Mouse (Mus musculus): ENCODE results near the gene Txnrd1.

Gene Txnrd1

GRCm38 (mm10) chr10:82833926-82834325 lies at the start of gene Txnrd1:
TSS of gene Txnrd1 (plus strand) at chr10:82833951.
- DNase-seq (ENCODE audit: low spot score): no peak

- no peak for DNase-seq (ENCODE audit: low spot score)
Measured at GRCm38 (mm10) chr10:82789181-82789580, 44.6 kb upstream of the Txnrd1 start.

GRCm38 (mm10) chr10:82790504-82790903 lies 43.2 kb upstream of the Txnrd1 start:
- DNase-seq (ENCODE audit: low spot score): no peak

- no peak for DNase-seq (ENCODE audit: low spot score)
Measured at GRCm38 (mm10) chr10:82791713-82792112, 42.0 kb upstream of the Txnrd1 start.

- DNase-seq (ENCODE audit: low spot score): no peak
Measured at GRCm38 (mm10) chr10:82792311-82792710, 41.4 kb upstream of the Txnrd1 start.

GRCm38 (mm10) chr10:82795071-82795731 lies 38.5 kb upstream of the Txnrd1 start:
- DNase-seq (ENCODE audit: low spot score): no peak

- DNase-seq (ENCODE audit: low spot score): no peak
Measured at GRCm38 (mm10) chr10:82795767-82796166, 38.0 kb upstream of the Txnrd1 start.

GRCm38 (mm10) chr10:82796471-82797118 lies 37.2 kb upstream of the Txnrd1 start:
- DNase-seq (ENCODE audit: low spot score): no peak

- DNase-seq (ENCODE audit: low spot score): no peak
Measured at GRCm38 (mm10) chr10:82797119-82797491, 36.6 kb upstream of the Txnrd1 start.

GRCm38 (mm10) chr10:82798312-82798933 lies 35.3 kb upstream of the Txnrd1 start:
- DNase-seq (ENCODE audit: low spot score): no peak

- DNase-seq (ENCODE audit: low spot score): no peak
Measured at GRCm38 (mm10) chr10:82800094-82800493, 33.7 kb upstream of the Txnrd1 start.

- DNase-seq (ENCODE audit: low spot score): no peak
Measured at GRCm38 (mm10) chr10:82804396-82804795, 29.4 kb upstream of the Txnrd1 start.

GRCm38 (mm10) chr10:82805111-82805510 lies 28.6 kb upstream of the Txnrd1 start:
- no peak for DNase-seq (ENCODE audit: low spot score)

GRCm38 (mm10) chr10:82806414-82806813 lies 27.3 kb upstream of the Txnrd1 start:
- no peak for DNase-seq (ENCODE audit: low spot score)

GRCm38 (mm10) chr10:82807238-82807637 lies 26.5 kb upstream of the Txnrd1 start:
- no peak for DNase-seq (ENCODE audit: low spot score)

GRCm38 (mm10) chr10:82808155-82808554 lies 25.6 kb upstream of the Txnrd1 start:
- no peak for DNase-seq (ENCODE audit: low spot score)

GRCm38 (mm10) chr10:82808891-82809290 lies 24.9 kb upstream of the Txnrd1 start:
- no peak for DNase-seq (ENCODE audit: low spot score)

GRCm38 (mm10) chr10:82809352-82809751 lies 24.4 kb upstream of the Txnrd1 start:
- DNase-seq (ENCODE audit: low spot score): no peak

- DNase-seq (ENCODE audit: low spot score): peak; percentile 54
Measured at GRCm38 (mm10) chr10:82811855-82812431, 21.8 kb upstream of the Txnrd1 start.

GRCm38 (mm10) chr10:82814096-82814970 lies 19.4 kb upstream of the Txnrd1 start:
- DNase-seq (ENCODE audit: low spot score): peak; percentile 27

GRCm38 (mm10) chr10:82816441-82816840 lies 17.3 kb upstream of the Txnrd1 start:
- DNase-seq (ENCODE audit: low spot score): no peak

- DNase-seq (ENCODE audit: low spot score): no peak
Measured at GRCm38 (mm10) chr10:82817514-82817913, 16.2 kb upstream of the Txnrd1 start.

Data from spleen, adult 12 weeks (tissue).